8 mouse cellular contexts compared by ENCODE assay signal in the genomic region with DNA sequence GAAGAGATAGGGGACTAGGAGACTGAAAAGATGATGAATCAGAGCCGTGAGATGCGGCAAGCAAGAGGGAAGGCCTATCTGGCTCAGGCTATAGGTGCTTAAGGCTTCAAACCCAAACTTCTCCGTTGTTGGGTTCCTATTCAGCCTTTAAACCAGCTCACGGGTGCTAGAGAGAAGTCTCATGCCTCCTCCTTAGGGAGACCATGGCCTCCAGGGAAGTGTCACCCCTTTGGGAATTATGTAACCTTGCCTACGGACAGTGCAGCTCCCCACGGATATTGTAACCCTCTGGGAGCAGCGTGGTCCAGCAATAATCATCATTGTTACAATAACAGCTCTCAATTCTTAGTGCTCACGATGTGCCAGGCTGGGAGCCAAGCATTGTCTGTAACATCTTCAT. TPM values are rescaled to one million over a fixed set of nuclear protein-coding genes. Genes with fewer than 3 reads are reported as not detected.
DNase-seq lines count a peak whose midpoint lies in the region; ATAC-seq and TF ChIP-seq lines count a peak whose summit lies in the region.

No protein-coding gene starts in this region.

- peak overlapping the region; percentile 95 for H3K4me2 ChIP-seq in lung, embryonic 16.5 days (ENCODE audit: low read depth, low read length)
- peak overlapping the region; percentile 98 for H3K4me2 ChIP-seq in forebrain, embryonic 14.5 days (ENCODE audit: low read length)
- H3K4me2 ChIP-seq in intestine, postnatal 0 days (replicated peaks; ENCODE audit: low read depth), result peak overlapping the region; percentile 73

- TF ChIP-seq POLR2A in olfactory bulb, adult 2 months (IDR thresholded peaks at IDR 0.05; ENCODE audit: insufficient read depth, low read depth, low read length), result no peak

- H3K4me1 ChIP-seq in lung, embryonic 16.5 days (replicated peaks; ENCODE audit: control insufficient read depth, insufficient read depth, low read length), result peaks cover 28% of the 10 kb centered on the region
- H3K4me1 ChIP-seq in forebrain, embryonic 14.5 days (ENCODE audit: control insufficient read depth, insufficient read depth, low read length), result peaks cover 18% of the 10 kb centered on the region
- H3K4me1 ChIP-seq in intestine, postnatal 0 days (replicated peaks; ENCODE audit: control insufficient read depth, insufficient read depth, low read length), result peaks cover 7% of the 10 kb centered on the region; the same call in 1 of the 2 replicates
- H3K4me1 ChIP-seq in olfactory bulb, adult 2 months (ENCODE audit: control insufficient read depth, insufficient read depth, low read length), result peaks cover 23% of the 10 kb centered on the region

- no peaks in the 10 kb centered on the region for H3K9me3 ChIP-seq in lung, embryonic 16.5 days (ENCODE audit: control insufficient read depth, low read length)
- H3K9me3 ChIP-seq in forebrain, embryonic 14.5 days (replicated peaks; ENCODE audit: control insufficient read depth, low read length), result no peaks in the 10 kb centered on the region
- no peaks in the 10 kb centered on the region for H3K9me3 ChIP-seq in intestine, postnatal 0 days (ENCODE audit: control insufficient read depth)

- WGBS in lung, embryonic 16.5 days, result 13% methylated on average over 8 of the region's 8 CpGs
- WGBS in forebrain, embryonic 14.5 days, result 18% methylated on average over 8 of the region's 8 CpGs
- WGBS in intestine, postnatal 0 days, result 43% methylated on average over 8 of the region's 8 CpGs
- 5% methylated on average over 8 of the region's 8 CpGs for WGBS in olfactory bulb, adult 2 months

- no peak for ATAC-seq in lung, embryonic 16.5 days (ENCODE audit: low read depth)
- ATAC-seq in forebrain, embryonic 14.5 days, result no peak
- ATAC-seq in intestine, postnatal 0 days, result no peak
- no peak for ATAC-seq in granulocyte monocyte progenitor cell, adult 5-6 weeks (replicated peaks; ENCODE audit: poor library complexity, severe bottlenecking)

- peak overlapping the region; percentile 98 for H3K4me3 ChIP-seq in lung, embryonic 16.5 days (ENCODE audit: low read length)
- H3K4me3 ChIP-seq in forebrain, embryonic 14.5 days (ENCODE audit: low read depth, low read length), result peak overlapping the region; percentile 78
- peak overlapping the region; percentile 91 for H3K4me3 ChIP-seq in intestine, postnatal 0 days (ENCODE audit: low read depth, low read length)
- H3K4me3 ChIP-seq in olfactory bulb, adult 2 months (ENCODE audit: insufficient read depth, low read depth, low read length), result peak overlapping the region; percentile 46

- no peak for TF ChIP-seq CTCF in intestine, postnatal 0 days (IDR thresholded peaks at IDR 0.05; ENCODE audit: low read depth)
- TF ChIP-seq CTCF in olfactory bulb, adult 2 months (IDR thresholded peaks at IDR 0.05; ENCODE audit: insufficient read depth, low read depth, low read length), result no peak

- DNase-seq in lung, postnatal 4 days, result no peak
- DNase-seq in forebrain, embryonic 14.5 days (ENCODE audit: low spot score), result no peak
- DNase-seq in gastrocnemius, adult 8-10 months (ENCODE audit: low spot score in 2 of 2), result no peak
- DNase-seq in frontal cortex, adult 2 months (ENCODE audit: extremely low spot score in 1 of 2, low spot score in 1 of 2), result no peak

- no peaks in the 10 kb centered on the region for H3K36me3 ChIP-seq in lung, embryonic 16.5 days (ENCODE audit: control insufficient read depth, insufficient read depth, low read length)
- no peaks in the 10 kb centered on the region for H3K36me3 ChIP-seq in forebrain, embryonic 14.5 days (ENCODE audit: control insufficient read depth, insufficient read depth, low read length)
- H3K36me3 ChIP-seq in intestine, postnatal 0 days (ENCODE audit: control insufficient read depth, insufficient read depth), result no peaks in the 10 kb centered on the region

- no peaks in the 10 kb centered on the region for H3K27me3 ChIP-seq in lung, embryonic 16.5 days (ENCODE audit: control insufficient read depth, insufficient read depth, low read depth, low read length)
- no peaks in the 10 kb centered on the region for H3K27me3 ChIP-seq in forebrain, embryonic 14.5 days (replicated peaks; ENCODE audit: control insufficient read depth, insufficient read depth, low read length)
- no peaks in the 10 kb centered on the region for H3K27me3 ChIP-seq in intestine, postnatal 0 days (replicated peaks; ENCODE audit: control insufficient read depth, insufficient read depth, low read length)

- H3K9ac ChIP-seq in lung, embryonic 16.5 days (ENCODE audit: low read length), result peak overlapping the region; percentile 78
- H3K9ac ChIP-seq in forebrain, embryonic 14.5 days (ENCODE audit: low read length), result peak overlapping the region; percentile 79
- H3K9ac ChIP-seq in intestine, postnatal 0 days (ENCODE audit: low read depth, low read length), result no peak overlapping the region

- peak overlapping the region; percentile 98 for H3K27ac ChIP-seq in lung, embryonic 16.5 days (ENCODE audit: low read length)
- peak overlapping the region; percentile 78 for H3K27ac ChIP-seq in forebrain, embryonic 14.5 days (ENCODE audit: low read depth, low read length)
- peak overlapping the region; percentile 96 for H3K27ac ChIP-seq in intestine, postnatal 0 days (ENCODE audit: low read depth, low read length)
- H3K27ac ChIP-seq in olfactory bulb, adult 2 months (ENCODE audit: insufficient read depth, low read depth, low read length), result peak overlapping the region; percentile 98

RNA-seq across cellular contexts. Expression of a gene that starts 1.3 kb away (rescaled TPM):
- polyA plus RNA-seq in lung, embryonic 16.5 days (2015; fragmentation: Nextera tagmentation; extraction: Ambion mirVana), result 10.5 and 13.6 TPM in 2 replicates
- 7.7 and 8.2 TPM in 2 replicates for polyA plus RNA-seq in forebrain, embryonic 14.5 days (2014; fragmentation: Nextera tagmentation; extraction: Ambion mirVana)
- polyA plus RNA-seq in intestine, postnatal 0 days (2015; fragmentation: Nextera tagmentation; extraction: Ambion mirVana), result 7.8 and 8.4 TPM in 2 replicates
- polyA plus RNA-seq in olfactory bulb, adult 2 months (2012; ENCODE audit: insufficient read depth, insufficient read length, low replicate concordance, missing spikeins), result not detected in 2 replicates
- total RNA-seq in gastrocnemius, adult 8-10 months (2022), result 1 to 10 TPM; 4.2 to 5.8 (median 5.7) TPM
- polyA plus RNA-seq in frontal cortex, adult 2 months (2012; rRNA removed), result 38.9 TPM in 2 replicates
- 10.5 and 10.7 TPM in 2 replicates for total RNA-seq in granulocyte monocyte progenitor cell, adult 5-6 weeks (2014; fragmentation: Nextera tagmentation)
- 5.3 and 6.0 TPM in 2 replicates for total RNA-seq in granulocyte monocyte progenitor cell, adult 5-6 weeks (2017)

RNA-seq across cellular contexts. Expression of a gene that starts 14.2 kb away (rescaled TPM):
- polyA plus RNA-seq in lung, embryonic 16.5 days (2015; fragmentation: Nextera tagmentation; extraction: Ambion mirVana), result 7.1 and 8.2 TPM in 2 replicates
- polyA plus RNA-seq in forebrain, embryonic 14.5 days (2014; fragmentation: Nextera tagmentation; extraction: Ambion mirVana), result 20.2 and 20.5 TPM in 2 replicates
- 8.8 and 9.7 TPM in 2 replicates for polyA plus RNA-seq in intestine, postnatal 0 days (2015; fragmentation: Nextera tagmentation; extraction: Ambion mirVana)
- polyA plus RNA-seq in olfactory bulb, adult 2 months (2012; ENCODE audit: insufficient read depth, insufficient read length, low replicate concordance, missing spikeins), result not detected in 2 replicates
- 10 to 100 TPM; 87.5 to 93.5 (median 90.1) TPM for total RNA-seq in gastrocnemius, adult 8-10 months (2022)
- polyA plus RNA-seq in frontal cortex, adult 2 months (2012; rRNA removed), result 241 and 244 TPM in 2 replicates
- 76.4 and 110 TPM in 2 replicates for total RNA-seq in granulocyte monocyte progenitor cell, adult 5-6 weeks (2014; fragmentation: Nextera tagmentation)
- total RNA-seq in granulocyte monocyte progenitor cell, adult 5-6 weeks (2017), result 41.8 and 45.8 TPM in 2 replicates

RNA-seq across cellular contexts. Expression of a gene that starts 15.7 kb away (rescaled TPM):
- polyA plus RNA-seq in lung, embryonic 16.5 days (2015; fragmentation: Nextera tagmentation; extraction: Ambion mirVana), result 23.5 and 28.9 TPM in 2 replicates
- 37.4 and 38.7 TPM in 2 replicates for polyA plus RNA-seq in forebrain, embryonic 14.5 days (2014; fragmentation: Nextera tagmentation; extraction: Ambion mirVana)
- polyA plus RNA-seq in intestine, postnatal 0 days (2015; fragmentation: Nextera tagmentation; extraction: Ambion mirVana), result 17.2 and 21.7 TPM in 2 replicates
- 41.9 TPM in 1 of 2 replicates, not detected in the other for polyA plus RNA-seq in olfactory bulb, adult 2 months (2012; ENCODE audit: insufficient read depth, insufficient read length, low replicate concordance, missing spikeins)
- total RNA-seq in gastrocnemius, adult 8-10 months (2022), result 10 to 100 TPM; 26.4 to 38.7 (median 30.1) TPM
- 92.4 and 104 TPM in 2 replicates for polyA plus RNA-seq in frontal cortex, adult 2 months (2012; rRNA removed)
- 130 and 136 TPM in 2 replicates for total RNA-seq in granulocyte monocyte progenitor cell, adult 5-6 weeks (2014; fragmentation: Nextera tagmentation)
- 25.1 and 31.3 TPM in 2 replicates for total RNA-seq in granulocyte monocyte progenitor cell, adult 5-6 weeks (2017)

RNA-seq across cellular contexts. Expression of a gene that starts 30.6 kb away (rescaled TPM):
- polyA plus RNA-seq in lung, embryonic 16.5 days (2015; fragmentation: Nextera tagmentation; extraction: Ambion mirVana), result 2.3 and 2.5 TPM in 2 replicates
- polyA plus RNA-seq in forebrain, embryonic 14.5 days (2014; fragmentation: Nextera tagmentation; extraction: Ambion mirVana), result 2.3 and 2.8 TPM in 2 replicates
- 1.1 and 1.3 TPM in 2 replicates for polyA plus RNA-seq in intestine, postnatal 0 days (2015; fragmentation: Nextera tagmentation; extraction: Ambion mirVana)
- not detected in 2 replicates for polyA plus RNA-seq in olfactory bulb, adult 2 months (2012; ENCODE audit: insufficient read depth, insufficient read length, low replicate concordance, missing spikeins)
- total RNA-seq in gastrocnemius, adult 8-10 months (2022), result 1 to 10 TPM; 5.5 to 6.4 (median 6.1) TPM
- 7.5 and 7.7 TPM in 2 replicates for polyA plus RNA-seq in frontal cortex, adult 2 months (2012; rRNA removed)
- total RNA-seq in granulocyte monocyte progenitor cell, adult 5-6 weeks (2014; fragmentation: Nextera tagmentation), result 9.8 and 10.0 TPM in 2 replicates
- total RNA-seq in granulocyte monocyte progenitor cell, adult 5-6 weeks (2017), result 4.9 and 5.2 TPM in 2 replicates

RNA-seq across cellular contexts. Expression of a gene that starts 31.4 kb away (rescaled TPM):
- polyA plus RNA-seq in lung, embryonic 16.5 days (2015; fragmentation: Nextera tagmentation; extraction: Ambion mirVana), result 9.0 and 9.5 TPM in 2 replicates
- polyA plus RNA-seq in forebrain, embryonic 14.5 days (2014; fragmentation: Nextera tagmentation; extraction: Ambion mirVana), result 10.8 and 12.5 TPM in 2 replicates
- 14.8 and 15.8 TPM in 2 replicates for polyA plus RNA-seq in intestine, postnatal 0 days (2015; fragmentation: Nextera tagmentation; extraction: Ambion mirVana)
- polyA plus RNA-seq in olfactory bulb, adult 2 months (2012; ENCODE audit: insufficient read depth, insufficient read length, low replicate concordance, missing spikeins), result not detected in 2 replicates
- 1 to 10 TPM; 8.0 to 9.2 (median 8.6) TPM for total RNA-seq in gastrocnemius, adult 8-10 months (2022)
- polyA plus RNA-seq in frontal cortex, adult 2 months (2012; rRNA removed), result 21.6 and 22.2 TPM in 2 replicates
- 13.5 and 22.0 TPM in 2 replicates for total RNA-seq in granulocyte monocyte progenitor cell, adult 5-6 weeks (2014; fragmentation: Nextera tagmentation)
- 16.9 and 18.4 TPM in 2 replicates for total RNA-seq in granulocyte monocyte progenitor cell, adult 5-6 weeks (2017)

Comparison
In these comparisons a context has a peak if more than half of its experiments do, and no peak if none do; other contexts are left out.
1. H3K4me3 ChIP-seq: peak in every context shown above with its lines; median percentile 98 in lung, embryonic 16.5 days; 91 in intestine, postnatal 0 days; 78 in forebrain, embryonic 14.5 days; 46 in olfactory bulb, adult 2 months.